ENCODE assay signal across 13 mouse cellular contexts in the genomic region with DNA sequence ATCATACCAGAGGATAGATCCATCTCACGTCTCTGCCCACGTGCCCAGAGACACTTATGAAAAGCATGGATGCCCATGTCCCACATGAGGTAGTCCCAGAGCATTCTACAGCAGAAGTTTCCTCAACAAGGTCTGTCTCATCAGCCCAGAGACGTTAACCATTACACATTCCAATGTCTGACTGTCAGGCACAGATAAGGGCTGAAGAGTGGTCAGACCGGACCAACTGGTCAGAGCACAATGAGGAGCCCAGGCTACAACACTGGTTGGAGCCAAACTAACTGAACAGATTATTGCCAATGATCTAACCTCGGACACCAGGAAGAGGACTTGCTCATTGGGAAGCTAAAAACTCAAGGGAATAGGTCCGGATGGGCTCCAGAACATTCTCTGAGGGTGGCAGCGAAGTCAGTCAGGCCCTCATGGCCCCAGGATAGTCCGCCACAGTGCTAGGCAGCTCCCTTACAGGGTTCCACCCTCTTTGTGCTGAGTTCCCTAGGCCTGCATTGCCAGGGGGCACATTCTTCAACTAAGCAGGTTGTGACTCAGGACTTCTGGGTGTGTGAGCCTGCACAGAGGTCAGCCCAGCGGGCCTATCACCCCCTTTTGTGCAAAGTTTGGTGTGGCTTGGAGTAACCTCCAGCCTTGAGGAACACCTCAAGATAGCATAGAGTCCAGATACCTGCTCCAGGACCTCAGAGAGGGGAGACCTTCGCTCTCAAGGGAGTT. TPM values are rescaled to one million over a fixed set of nuclear protein-coding genes. Genes with fewer than 3 reads are reported as not detected.
DNase-seq lines count a peak whose midpoint lies in the region; ATAC-seq and TF ChIP-seq lines count a peak whose summit lies in the region.
"Had no signal": no experiment of that assay in that cellular context is flagged by ENCODE, and none has a peak within 500 bp of the region (broad histone marks: within the 10 kb centered on the region; RNA-seq: fewer than 3 reads in every experiment).

Syt8 (plus strand) TSS at position 714 of the 729 bp plus-strand sequence.

- peaks cover 15% of the 10 kb centered on the region for H3K27me3 ChIP-seq in forebrain, embryonic 10.5 days (ENCODE audit: poor library complexity, severe bottlenecking)
- H3K27me3 ChIP-seq in forebrain, embryonic 13.5 days = no peaks in the 10 kb centered on the region
- no peaks in the 10 kb centered on the region for H3K27me3 ChIP-seq in intestine, postnatal 0 days (replicated peaks; ENCODE audit: control insufficient read depth, insufficient read depth, low read length)
- no peaks in the 10 kb centered on the region for H3K27me3 ChIP-seq in stomach, embryonic 14.5 days (ENCODE audit: control insufficient read depth, insufficient read depth, low read length)

- no peaks in the 10 kb centered on the region for H3K36me3 ChIP-seq in forebrain, embryonic 10.5 days (replicated peaks)
- H3K36me3 ChIP-seq in forebrain, embryonic 13.5 days (ENCODE audit: poor library complexity, severe bottlenecking) = no peaks in the 10 kb centered on the region
- no peaks in the 10 kb centered on the region for H3K36me3 ChIP-seq in intestine, postnatal 0 days (ENCODE audit: control insufficient read depth, insufficient read depth)
- H3K36me3 ChIP-seq in stomach, embryonic 14.5 days (ENCODE audit: control insufficient read depth, insufficient read depth, low read length) = no peaks in the 10 kb centered on the region
- H3K36me3 ChIP-seq: midbrain, embryonic 10.5 days had no signal

- no peak within 1 kb of the TSS for H3K4me3 ChIP-seq in forebrain, embryonic 10.5 days
- no peak within 1 kb of the TSS for H3K4me3 ChIP-seq in forebrain, embryonic 13.5 days
- no peak within 1 kb of the TSS; the same call in 1 of the 2 replicates for H3K4me3 ChIP-seq in intestine, postnatal 0 days (ENCODE audit: low read depth, low read length)
- H3K4me3 ChIP-seq in stomach, embryonic 14.5 days (ENCODE audit: low read depth, low read length) = no peak within 1 kb of the TSS
- H3K4me3 ChIP-seq: erythroblast, embryonic 14.5 days; midbrain, embryonic 10.5 days had no signal

- H3K4me1 ChIP-seq in forebrain, embryonic 10.5 days = 0 out of 2 replicates have a peak, but pooled peaks cover 6% of the 10 kb centered on the region
- H3K4me1 ChIP-seq in forebrain, embryonic 13.5 days = peaks cover 19% of the 10 kb centered on the region
- H3K4me1 ChIP-seq in intestine, postnatal 0 days (replicated peaks; ENCODE audit: control insufficient read depth, insufficient read depth, low read length) = peaks cover 5% of the 10 kb centered on the region
- H3K4me1 ChIP-seq in stomach, embryonic 14.5 days (ENCODE audit: control insufficient read depth, insufficient read depth, low read length) = peaks cover 11% of the 10 kb centered on the region

- no peak for DNase-seq in forebrain, embryonic 10.5 days (ENCODE audit: extremely low spot score, low spot score)
- peak; percentile 61 to 73 for DNase-seq in lung, adult 18-20 months
- no peak for DNase-seq in lung, postnatal 10 days
- no peak for DNase-seq in gastrocnemius, postnatal 36 days
- DNase-seq in thymus, postnatal 36 days = no peak
- DNase-seq: B cell, adult 2 months; kidney, postnatal 36 days had no signal

- no peak for TF ChIP-seq CTCF in intestine, postnatal 0 days (IDR thresholded peaks at IDR 0.05; ENCODE audit: low read depth)

- no peak within 1 kb of the TSS for H3K4me2 ChIP-seq in forebrain, embryonic 13.5 days
- H3K4me2 ChIP-seq in intestine, postnatal 0 days (replicated peaks; ENCODE audit: low read depth) = peak within 1 kb of the TSS; percentile 35
- H3K4me2 ChIP-seq in stomach, embryonic 14.5 days (replicated peaks; ENCODE audit: low read depth, low read length) = no peak within 1 kb of the TSS

- intact Hi-C loops in gastrocnemius, postnatal 36 days (cut with DNase I) = loop anchor here (5.0 kb wide), 1 partner anchor 42 kb away; no protein-coding TSS in a partner anchor

- 86% methylated on average over 10 of the region's 10 CpGs for WGBS in forebrain, embryonic 10.5 days
- 84% methylated on average over 10 of the region's 10 CpGs for WGBS in forebrain, embryonic 13.5 days
- WGBS in intestine, postnatal 0 days = 57% methylated on average over 10 of the region's 10 CpGs
- WGBS in stomach, embryonic 14.5 days = 76% methylated on average over 10 of the region's 10 CpGs

- no peak within 1 kb of the TSS for H3K9ac ChIP-seq in forebrain, embryonic 13.5 days
- peak within 1 kb of the TSS; percentile 37; the same call in 1 of the 2 replicates for H3K9ac ChIP-seq in intestine, postnatal 0 days (ENCODE audit: low read depth, low read length)
- H3K9ac ChIP-seq in stomach, embryonic 14.5 days (replicated peaks; ENCODE audit: low read depth, low read length) = no peak within 1 kb of the TSS; the same call in 1 of the 2 replicates

- no peaks in the 10 kb centered on the region for H3K9me3 ChIP-seq in forebrain, embryonic 10.5 days
- no peaks in the 10 kb centered on the region for H3K9me3 ChIP-seq in forebrain, embryonic 13.5 days (replicated peaks)
- no peaks in the 10 kb centered on the region for H3K9me3 ChIP-seq in intestine, postnatal 0 days (ENCODE audit: control insufficient read depth)
- H3K9me3 ChIP-seq in stomach, embryonic 14.5 days (ENCODE audit: control insufficient read depth, low read depth, low read length) = no peaks in the 10 kb centered on the region
- H3K9me3 ChIP-seq: midbrain, embryonic 10.5 days had no signal

- no peak for ATAC-seq in forebrain, embryonic 13.5 days
- peak; percentile 53; the same call in 1 of the 2 replicates for ATAC-seq in intestine, postnatal 0 days
- ATAC-seq in stomach, embryonic 14.5 days (ENCODE audit: insufficient number of reproducible peaks, insufficient read depth, low FRiP score, low read depth) = peak; percentile 43

- H3K27ac ChIP-seq in forebrain, embryonic 10.5 days = peak within 1 kb of the TSS; percentile 32; the same call in 1 of the 2 replicates
- H3K27ac ChIP-seq in forebrain, embryonic 13.5 days = no peak within 1 kb of the TSS
- H3K27ac ChIP-seq in intestine, postnatal 0 days (ENCODE audit: low read depth, low read length) = no peak within 1 kb of the TSS
- peak within 1 kb of the TSS; percentile 44; the same call in 1 of the 2 replicates for H3K27ac ChIP-seq in stomach, embryonic 14.5 days (ENCODE audit: low read length)
- H3K27ac ChIP-seq: midbrain, embryonic 10.5 days had no signal

RNA-seq across cellular contexts. Expression of gene Syt8, which starts in this region (rescaled TPM):
- polyA plus RNA-seq in forebrain, embryonic 10.5 days (2016; fragmentation: Nextera tagmentation; extraction: Ambion mirVana) = 0.18 TPM in 1 of 2 replicates, not detected in the other
- polyA plus RNA-seq in forebrain, embryonic 13.5 days (2015; fragmentation: Nextera tagmentation; extraction: Ambion mirVana) = not detected in 2 replicates
- polyA plus RNA-seq in intestine, postnatal 0 days (2015; fragmentation: Nextera tagmentation; extraction: Ambion mirVana) = 0.60 and 1.3 TPM in 2 replicates
- polyA plus RNA-seq in stomach, embryonic 14.5 days (2014; fragmentation: Nextera tagmentation; extraction: Ambion mirVana) = 4.8 and 6.6 TPM in 2 replicates
- not detected for total RNA-seq in gastrocnemius, postnatal 36 days (2021)
- total RNA-seq: left cerebral cortex, postnatal 4 days had no signal
- polyA plus RNA-seq: erythroblast, embryonic 14.5 days; midbrain, embryonic 10.5 days had no signal

Comparison
In these comparisons a context has a peak if more than half of its experiments do, and no peak if none do; other contexts are left out.
1. DNase-seq: peak in lung, adult 18-20 months (2 of 2); none in forebrain, embryonic 10.5 days (single experiment), lung, postnatal 10 days (single experiment), gastrocnemius, postnatal 36 days (0 of 2) and thymus, postnatal 36 days (0 of 2).
2. H3K27ac ChIP-seq: peak in forebrain, embryonic 10.5 days (single experiment) and stomach, embryonic 14.5 days (single experiment); none in forebrain, embryonic 13.5 days (single experiment) and intestine, postnatal 0 days (single experiment).